Mouse (Mus musculus): ENCODE measurements around the gene Tmem33. TPM values are rescaled to one million over a fixed set of nuclear protein-coding genes. Genes with fewer than 3 reads are reported as not detected.

Tmem33 gene
- total RNA-seq, 1 experiment: 118 TPM

- H3K9me3 ChIP-seq (ENCODE audit: control insufficient read depth, insufficient read depth, low read depth, low read length): no peaks in the 10 kb centered on the region
- no peak overlapping the region for H3K27ac ChIP-seq (ENCODE audit: insufficient read depth, low read depth, low read length, poor library complexity, severe bottlenecking)
- TF ChIP-seq CHD2 (IDR thresholded peaks at IDR 0.05; ENCODE audit: low read depth, low read length) (no peak), HCFC1 (IDR thresholded peaks at IDR 0.05; ENCODE audit: borderline replicate concordance, insufficient read depth, low read length) (no peak), ZNF384 (IDR thresholded peaks at IDR 0.05; ENCODE audit: low read depth, low read length) (no peak), MAFK (IDR thresholded peaks at IDR 0.05; ENCODE audit: insufficient read depth, low read depth, low read length) (no peak), ZC3H11A (IDR thresholded peaks at IDR 0.05; ENCODE audit: borderline replicate concordance, low read depth, low read length) (no peak)
- no peak for DNase-seq (ENCODE audit: low read depth, low spot score)
- no peak overlapping the region for H3K4me3 ChIP-seq (ENCODE audit: insufficient read depth in 1 of 2, low read depth in 1 of 2, low read length in 2 of 2, poor library complexity in 1 of 2, severe bottlenecking in 1 of 2)
- in situ Hi-C loops (cut with MboI; ENCODE audit: low sequenced_read_pairs in 2 of 2, unreplicated experiment in 2 of 2): no loop called here
- H3K36me3 ChIP-seq (ENCODE audit: control insufficient read depth, insufficient read depth, low read length, poor library complexity, severe bottlenecking): no peaks in the 10 kb centered on the region
- H3K9ac ChIP-seq (ENCODE audit: insufficient read depth, low read depth, low read length, poor library complexity, severe bottlenecking): no peak overlapping the region
- no peaks in the 10 kb centered on the region for H3K4me1 ChIP-seq (ENCODE audit: control insufficient read depth in 2 of 2, insufficient read depth in 2 of 2, low read length in 2 of 2, poor library complexity in 1 of 2)
These were observed 52.1 kb downstream of the Tmem33 start for GRCm38 (mm10) chr5:67312522-67312851.

- Histone ChIP-seq H3K36me3 (ENCODE audit: control insufficient read depth, insufficient read depth, low read length, poor library complexity, severe bottlenecking) (0 out of 2 replicates have a peak, but pooled peaks cover 1% of the 10 kb centered on the region), H3K27ac (ENCODE audit: insufficient read depth, low read depth, low read length, poor library complexity, severe bottlenecking) (no peak overlapping the region), H3K9ac (ENCODE audit: insufficient read depth, low read depth, low read length, poor library complexity, severe bottlenecking) (no peak overlapping the region), H3K4me3 (ENCODE audit: insufficient read depth in 1 of 2, low read depth in 1 of 2, low read length in 2 of 2, poor library complexity in 1 of 2, severe bottlenecking in 1 of 2) (no peak overlapping the region), H3K9me3 (ENCODE audit: control insufficient read depth, insufficient read depth, low read depth, low read length) (no peaks in the 10 kb centered on the region), H3K4me1 (ENCODE audit: control insufficient read depth in 2 of 2, insufficient read depth in 2 of 2, low read length in 2 of 2, poor library complexity in 1 of 2) (no peaks in the 10 kb centered on the region)
- TF ChIP-seq ZC3H11A (IDR thresholded peaks at IDR 0.05; ENCODE audit: borderline replicate concordance, low read depth, low read length) (no peak), ZNF384 (IDR thresholded peaks at IDR 0.05; ENCODE audit: low read depth, low read length) (no peak), CHD2 (IDR thresholded peaks at IDR 0.05; ENCODE audit: low read depth, low read length) (no peak), MAFK (IDR thresholded peaks at IDR 0.05; ENCODE audit: insufficient read depth, low read depth, low read length) (no peak), HCFC1 (IDR thresholded peaks at IDR 0.05; ENCODE audit: borderline replicate concordance, insufficient read depth, low read length) (no peak)
- no peak for DNase-seq (ENCODE audit: low read depth, low spot score)
- in situ Hi-C loops (cut with MboI; ENCODE audit: low sequenced_read_pairs in 2 of 2, unreplicated experiment in 2 of 2): no loop called here
These were observed 61.4 kb downstream of the Tmem33 start for GRCm38 (mm10) chr5:67321656-67322268.

GRCm38 (mm10) chr5:67324032-67324431 is 63.7 kb downstream of the Tmem33 start:
- H3K36me3 ChIP-seq (ENCODE audit: control insufficient read depth, insufficient read depth, low read length, poor library complexity, severe bottlenecking): 0 out of 2 replicates have a peak, but pooled peaks cover 1% of the 10 kb centered on the region
- no peak overlapping the region for H3K9ac ChIP-seq (ENCODE audit: insufficient read depth, low read depth, low read length, poor library complexity, severe bottlenecking)
- H3K27ac ChIP-seq (ENCODE audit: insufficient read depth, low read depth, low read length, poor library complexity, severe bottlenecking): no peak overlapping the region
- H3K4me3 ChIP-seq (ENCODE audit: insufficient read depth in 1 of 2, low read depth in 1 of 2, low read length in 2 of 2, poor library complexity in 1 of 2, severe bottlenecking in 1 of 2): no peak overlapping the region
- no peak for TF ChIP-seq ZC3H11A (IDR thresholded peaks at IDR 0.05; ENCODE audit: borderline replicate concordance, low read depth, low read length)
- no peak for TF ChIP-seq CHD2 (IDR thresholded peaks at IDR 0.05; ENCODE audit: low read depth, low read length)
- H3K9me3 ChIP-seq (ENCODE audit: control insufficient read depth, insufficient read depth, low read depth, low read length): no peaks in the 10 kb centered on the region
- no peak for DNase-seq (ENCODE audit: low read depth, low spot score)
- H3K4me1 ChIP-seq (ENCODE audit: control insufficient read depth in 2 of 2, insufficient read depth in 2 of 2, low read length in 2 of 2, poor library complexity in 1 of 2): no peaks in the 10 kb centered on the region
- in situ Hi-C loops (cut with MboI; ENCODE audit: low sequenced_read_pairs in 2 of 2, unreplicated experiment in 2 of 2): no loop called here

GRCm38 (mm10) chr5:67340811-67341210 is 80.4 kb downstream of the Tmem33 start:
- Histone ChIP-seq H3K9me3 (ENCODE audit: control insufficient read depth, insufficient read depth, low read depth, low read length) (no peaks in the 10 kb centered on the region), H3K4me1 (ENCODE audit: control insufficient read depth in 2 of 2, insufficient read depth in 2 of 2, low read length in 2 of 2, poor library complexity in 1 of 2) (0 out of 4 replicates have a peak, but pooled peaks cover 0 to 2% of the 10 kb centered on the region in 2 experiments), H3K36me3 (ENCODE audit: control insufficient read depth, insufficient read depth, low read length, poor library complexity, severe bottlenecking) (peaks cover 8% of the 10 kb centered on the region; the same call in 1 of the 2 replicates), H3K27ac (ENCODE audit: insufficient read depth, low read depth, low read length, poor library complexity, severe bottlenecking) (peak overlapping the region; percentile 47; the same call in 1 of the 2 replicates), H3K9ac (ENCODE audit: insufficient read depth, low read depth, low read length, poor library complexity, severe bottlenecking) (peak overlapping the region; percentile 38; the same call in 1 of the 2 replicates), H3K4me3 (ENCODE audit: insufficient read depth in 1 of 2, low read depth in 1 of 2, low read length in 2 of 2, poor library complexity in 1 of 2, severe bottlenecking in 1 of 2) (no peak overlapping the region)
- in situ Hi-C loops (cut with MboI; ENCODE audit: low sequenced_read_pairs in 2 of 2, unreplicated experiment in 2 of 2): no loop called here
- no peak for DNase-seq (ENCODE audit: low read depth, low spot score)
- TF ChIP-seq MAFK (IDR thresholded peaks at IDR 0.05; ENCODE audit: insufficient read depth, low read depth, low read length) (peak; percentile 96), HCFC1 (IDR thresholded peaks at IDR 0.05; ENCODE audit: borderline replicate concordance, insufficient read depth, low read length) (0 out of 2 replicates have a peak, but pooled peaks have one; percentile 38), CHD2 (IDR thresholded peaks at IDR 0.05; ENCODE audit: low read depth, low read length) (no peak), ZNF384 (IDR thresholded peaks at IDR 0.05; ENCODE audit: low read depth, low read length) (no peak), ZC3H11A (IDR thresholded peaks at IDR 0.05; ENCODE audit: borderline replicate concordance, low read depth, low read length) (peak; percentile 82)

Other genes with a start within 250 kb of the Tmem33 start
- gene Phox2b, start 161.3 kb upstream of the Tmem33 start, total RNA-seq (2012; rRNA removed): 0.09 TPM in 1 of 2 replicates, not detected in the other
- gene Slc30a9, start 46.4 kb downstream of the Tmem33 start, total RNA-seq (2012; rRNA removed): 30.3 and 32.6 TPM in 2 replicates
- 18.4 and 28.6 TPM in 2 replicates for gene Bend4, start 167.7 kb downstream of the Tmem33 start, total RNA-seq (2012; rRNA removed)